Mouse (Mus musculus) CH12.LX (cell line): ENCODE results near the gene Ank. TPM values are rescaled to one million over a fixed set of nuclear protein-coding genes. Genes with fewer than 3 reads are reported as not detected.

Source experiments
- DNase-seq: peaks from one replicate; pipeline ENCODE4 v3.0.0-alpha.2; 2013; ENCODE audit errors: extremely low read depth
- H3K27ac ChIP-seq: 2 replicates; pipeline ENCODE4 v1.5.1; 2012; ENCODE audit warnings: low read depth, mild to moderate bottlenecking, control low read depth, moderate library complexity; ENCODE audit not compliant: insufficient read depth
- H3K27me3 ChIP-seq: replicated peaks from 2 replicates; pipeline ENCODE3; 2012; ENCODE audit warnings: inconsistent platforms
- H3K36me3 ChIP-seq, 2 experiments: replicated peaks in 1 of 2; 2 replicates each; pipeline versions ENCODE3 to v1.6.1; 2012; ENCODE audit warnings: inconsistent platforms in 1 of 2, low read length in 1 of 2, mild to moderate bottlenecking in 1 of 2, mixed read lengths in 1 of 2, moderate library complexity in 1 of 2; ENCODE audit not compliant: control insufficient read depth in 1 of 2, insufficient read depth in 1 of 2
- H3K4me1 ChIP-seq, 2 experiments: 2 replicates each; pipeline ENCODE4 v1.6.1; 2012; ENCODE audit warnings: inconsistent platforms in 1 of 2, moderate library complexity in 1 of 2; ENCODE audit not compliant: insufficient read depth in 2 of 2, control insufficient read depth in 1 of 2
- H3K4me2 ChIP-seq: 2 replicates; pipeline ENCODE4 v1.6.1; 2012; ENCODE audit warnings: low read depth, mild to moderate bottlenecking, control low read depth; ENCODE audit not compliant: poor library complexity, insufficient read depth, severe bottlenecking
- H3K4me3 ChIP-seq, 3 experiments: fragments of 150-350 bp in 1 of 3; sonication (generic) in 1 of 3; replicated peaks in 1 of 3; 2 replicates each; pipeline versions ENCODE3 to v1.5.1; 2011 to 2012; ENCODE audit warnings: low read depth in 2 of 3, low read length in 2 of 3, mild to moderate bottlenecking in 2 of 3, moderate library complexity in 2 of 3, control low read depth in 1 of 3, improper control_type of control experiment in 1 of 3, inconsistent platforms in 1 of 3, mixed read lengths in 1 of 3; ENCODE audit not compliant: poor library complexity in 1 of 3
- H3K79me2 ChIP-seq: replicated peaks from 2 replicates; pipeline ENCODE4 v1.6.1; 2012; ENCODE audit warnings: mild to moderate bottlenecking, moderate library complexity; ENCODE audit not compliant: control insufficient read depth, poor library complexity, insufficient read depth, severe bottlenecking; ENCODE audit errors: extremely low read depth
- H3K9ac ChIP-seq: 2 replicates; pipeline ENCODE4 v1.6.1; 2012; ENCODE audit warnings: low read depth, mild to moderate bottlenecking, control low read depth, moderate library complexity; ENCODE audit not compliant: insufficient read depth
- H3K9me3 ChIP-seq: replicated peaks from 2 replicates; pipeline ENCODE3; 2012; ENCODE audit warnings: low read length, inconsistent platforms, mixed read lengths
- BHLHE40 ChIP-seq: IDR thresholded peaks from 2 replicates; pipeline ENCODE4 v1.6.1; 2011; ENCODE audit warnings: mild to moderate bottlenecking, low read depth, low read length, improper control_type of control experiment
- CHD1 ChIP-seq: IDR thresholded peaks from 2 replicates; pipeline ENCODE4 v1.6.1; 2012; ENCODE audit warnings: low read depth, low read length, improper control_type of control experiment, inconsistent platforms
- CHD2 ChIP-seq: IDR thresholded peaks from 2 replicates; pipeline ENCODE4 v1.6.1; 2011; ENCODE audit warnings: low read length, improper control_type of control experiment
- E2F4 ChIP-seq: IDR thresholded peaks from 2 replicates; pipeline ENCODE4 v1.6.1; 2011; ENCODE audit warnings: low read depth, low read length, improper control_type of control experiment; ENCODE audit not compliant: insufficient replicate concordance
- EP300 ChIP-seq: IDR thresholded peaks from 2 replicates; pipeline ENCODE4 v1.6.1; 2011; ENCODE audit warnings: low read length, improper control_type of control experiment
- GABPA ChIP-seq: IDR thresholded peaks from 2 replicates; pipeline ENCODE4 v1.6.1; 2012; ENCODE audit warnings: low read depth, low read length, improper control_type of control experiment, inconsistent platforms; ENCODE audit not compliant: insufficient replicate concordance
- IRF4 ChIP-seq: IDR thresholded peaks from 2 replicates; pipeline ENCODE4 v1.6.1; 2014; ENCODE audit warnings: low read depth, mild to moderate bottlenecking, inconsistent platforms, low read length, improper control_type of control experiment
- JUND ChIP-seq: conservative IDR thresholded peaks from 2 replicates; pipeline ENCODE4 v1.6.1; 2011; ENCODE audit warnings: low read depth, low read length, improper control_type of control experiment
- KAT2A ChIP-seq: IDR thresholded peaks from 2 replicates; pipeline ENCODE4 v1.6.1; 2012; ENCODE audit warnings: low read length, improper control_type of control experiment, inconsistent platforms; ENCODE audit not compliant: insufficient replicate concordance
- MAX ChIP-seq: IDR thresholded peaks from 2 replicates; pipeline ENCODE4 v1.6.1; 2011; ENCODE audit warnings: low read length, improper control_type of control experiment
- MAZ ChIP-seq: IDR thresholded peaks from 2 replicates; pipeline ENCODE4 v1.6.1; 2012; ENCODE audit warnings: low read depth, mild to moderate bottlenecking, inconsistent platforms, low read length, improper control_type of control experiment, moderate library complexity
- MEF2A ChIP-seq: IDR thresholded peaks from 2 replicates; pipeline ENCODE4 v1.6.1; 2014; ENCODE audit warnings: low read depth, mild to moderate bottlenecking, inconsistent platforms, low read length, improper control_type of control experiment, borderline replicate concordance
- MXI1 ChIP-seq: IDR thresholded peaks from 2 replicates; pipeline ENCODE4 v1.6.1; 2011; ENCODE audit warnings: mild to moderate bottlenecking, low read depth, low read length, improper control_type of control experiment
- PAX5 ChIP-seq: IDR thresholded peaks from 2 replicates; pipeline ENCODE4 v1.6.1; 2012; ENCODE audit warnings: low read length, inconsistent platforms, mixed read lengths
- POLR2AphosphoS2 ChIP-seq: IDR thresholded peaks from 2 replicates; pipeline ENCODE4 v1.6.1; 2011; ENCODE audit warnings: low read depth, low read length, improper control_type of control experiment
- RAD21 ChIP-seq: IDR thresholded peaks from 2 replicates; pipeline ENCODE4 v1.6.1; 2011; ENCODE audit warnings: low read depth, mild to moderate bottlenecking, low read length, improper control_type of control experiment, moderate library complexity
- SIN3A ChIP-seq: IDR thresholded peaks from 2 replicates; pipeline ENCODE4 v1.6.1; 2012; ENCODE audit warnings: low read length, improper control_type of control experiment, inconsistent platforms
- TCF12 ChIP-seq: IDR thresholded peaks from 2 replicates; pipeline ENCODE4 v1.6.1; 2014; ENCODE audit warnings: low read depth, mild to moderate bottlenecking, inconsistent platforms, low read length, improper control_type of control experiment
- UBTF ChIP-seq: IDR thresholded peaks from 2 replicates; pipeline ENCODE4 v1.6.1; 2012; ENCODE audit warnings: low read depth, mild to moderate bottlenecking, inconsistent platforms, low read length, improper control_type of control experiment, moderate library complexity
- USF1 ChIP-seq: IDR thresholded peaks from 2 replicates; pipeline ENCODE4 v1.6.1; 2014; ENCODE audit warnings: low read depth, mild to moderate bottlenecking, inconsistent platforms, low read length, improper control_type of control experiment
- ZMIZ1 ChIP-seq: IDR thresholded peaks from 2 replicates; pipeline ENCODE4 v1.6.1; 2012; ENCODE audit warnings: low read depth, mild to moderate bottlenecking, inconsistent platforms, low read length, improper control_type of control experiment
- dilution Hi-C: fragments of 300-500 bp; cut with MboI; formaldehyde crosslinking; loops from 2 replicates; pipeline ENCODE4 v1.14.3; 2020; ENCODE audit warnings: low sequenced_read_pairs; ENCODE audit not compliant: extremely low pct_unique_long_range_greater_than_20kb, extremely low pct_ligation_motif_present
- in situ Hi-C: fragments of 300-500 bp; cut with MboI; formaldehyde crosslinking; loops from 3 replicates; pipeline ENCODE4 v1.14.3; 2019; ENCODE audit warnings: low sequenced_read_pairs, low pct_ligation_motif_present, low pct_unique_long_range_greater_than_20kb, mixed read lengths
- polyA plus RNA-seq: library from polyadenylated mRNA; unstranded; fragments of >175 nt; gene quantifications from 2 replicates; pipeline ENCODE4 v1.2.1, GENCODE M21; 2012; ENCODE audit warnings: low read depth; ENCODE audit not compliant: insufficient read length
- total RNA-seq, 2 experiments: library from RNA; depleted of rRNA; stranded (reverse); fragments of 300-350 nt in 1 of 2; fragments of >200 nt in 1 of 2; gene quantifications; 2 replicates each; pipeline ENCODE4 v1.2.3; 2012 to 2014

Ank gene
- total and polyA plus RNA-seq, 3 experiments = 4.6 to 12.4 (median 8.6) TPM

GRCm38 (mm10) chr15:27629046-27629445 lies 162.6 kb downstream of the Ank start:
- dilution Hi-C loops (no loop called here), in situ Hi-C loops (no loop called here)
- Histone ChIP-seq H3K79me2 (peaks cover 12% of the 10 kb centered on the region), H3K9ac (peak overlapping the region; percentile 83; the same call in 1 of the 2 replicates), H3K4me1 (peaks cover 37 to 62% of the 10 kb centered on the region in 2 experiments), H3K9me3 (no peaks in the 10 kb centered on the region), H3K27me3 (no peaks in the 10 kb centered on the region), H3K4me3 (peak overlapping the region in 2 of 3 experiments; percentile 87 to 96), H3K4me2 (peak overlapping the region; percentile 57), H3K27ac (no peak overlapping the region), H3K36me3 (peaks cover 10 to 37% of the 10 kb centered on the region in 2 experiments)
- TF ChIP-seq CHD1 = 0 out of 2 replicates have a peak, but pooled peaks have one; percentile 19
- TF ChIP-seq IRF4 = no peak
- no peak for DNase-seq

GRCm38 (mm10) chr15:27629800-27630600 lies 163.5 kb downstream of the Ank start:
- peaks cover 10 to 30% of the 10 kb centered on the region in 2 experiments for H3K36me3 ChIP-seq
- no peak overlapping the region for H3K27ac ChIP-seq
- in situ Hi-C loops (no loop called here), dilution Hi-C loops (no loop called here)
- peak overlapping the region; percentile 87 to 99 (median 96) for H3K4me3 ChIP-seq
- peak overlapping the region; percentile 57 for H3K4me2 ChIP-seq
- H3K9ac ChIP-seq = peak overlapping the region; percentile 83
- H3K4me1 ChIP-seq = peaks cover 29 to 53% of the 10 kb centered on the region in 2 experiments
- no peaks in the 10 kb centered on the region for H3K9me3 ChIP-seq
- H3K79me2 ChIP-seq = peaks cover 4% of the 10 kb centered on the region
- no peaks in the 10 kb centered on the region for H3K27me3 ChIP-seq
- no peak for TF ChIP-seq JUND
- no peak for TF ChIP-seq CHD2
- TF ChIP-seq SIN3A = peak; percentile 41
- TF ChIP-seq BHLHE40 = no peak
- DNase-seq = no peak

DNA sequence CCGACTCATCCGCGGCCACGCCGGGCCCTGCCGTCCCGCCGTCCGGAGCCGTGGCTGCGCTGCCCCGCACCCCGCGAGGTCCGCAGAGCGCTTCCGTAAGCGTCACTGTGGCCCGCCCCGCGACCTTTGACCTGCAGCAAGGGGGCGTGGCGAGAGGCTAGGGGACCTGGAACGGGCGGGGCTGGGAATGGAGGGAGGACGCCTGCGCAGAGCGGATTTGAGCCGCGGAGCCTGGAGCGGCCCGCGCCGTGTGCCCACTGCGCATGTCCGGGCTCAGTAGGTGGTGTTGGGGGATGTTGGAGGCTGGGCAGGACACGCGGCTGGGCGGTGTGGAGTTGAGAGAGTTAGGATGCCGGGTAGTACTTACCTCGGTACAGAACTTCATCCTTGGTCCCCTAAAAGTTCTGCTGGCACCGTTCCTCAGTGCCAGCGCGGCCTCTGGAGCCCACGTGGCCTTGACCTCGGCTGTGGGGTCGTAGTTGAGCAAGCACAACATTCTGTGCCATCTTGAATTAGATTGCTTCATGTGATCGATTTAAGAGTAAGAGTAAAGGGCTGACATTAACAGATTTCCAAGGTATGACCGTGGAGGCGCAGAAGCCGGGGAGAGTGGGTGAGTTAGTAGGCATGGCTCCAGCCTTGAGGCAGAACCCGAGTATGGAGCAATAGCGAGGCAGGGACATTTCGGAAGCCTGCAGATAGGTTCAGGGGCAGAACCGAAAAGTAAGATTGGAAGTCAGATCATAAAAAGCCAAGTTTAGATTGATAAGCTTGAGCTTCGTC lies 164.3 kb downstream of the Ank start, which contains the start of gene Otulin:
Gene Otulin, minus strand, starts transcription at position 93 of the 783 bp plus-strand sequence.
- H3K9me3 ChIP-seq = no peaks in the 10 kb centered on the region
- H3K4me3 ChIP-seq = peak within 1 kb of the TSS; percentile 87 to 99 (median 96)
- peak; percentile 98 for DNase-seq
- H3K27ac ChIP-seq = peak within 1 kb of the TSS; percentile 23; the same call in 1 of the 2 replicates
- in situ Hi-C loops (no loop called here), dilution Hi-C loops (no loop called here)
- H3K79me2 ChIP-seq = peaks cover 4% of the 10 kb centered on the region
- peaks cover 24 to 46% of the 10 kb centered on the region in 2 experiments for H3K4me1 ChIP-seq
- H3K27me3 ChIP-seq = no peaks in the 10 kb centered on the region
- peak within 1 kb of the TSS; percentile 86 for H3K4me2 ChIP-seq
- H3K9ac ChIP-seq = peak within 1 kb of the TSS; percentile 83
- H3K36me3 ChIP-seq = peaks cover 8 to 27% of the 10 kb centered on the region in 2 experiments
- TF ChIP-seq TCF12 (peak; percentile 89), CHD2 (peak; percentile 96), MEF2A (peak; percentile 61; the same call in 1 of the 2 replicates), E2F4 (no peak), PAX5 (no peak), GABPA (no peak), UBTF (no peak), MAZ (peak; percentile 95), ZMIZ1 (peak; percentile 85), EP300 (no peak), CHD1 (0 out of 2 replicates have a peak, but pooled peaks have one; percentile 44), KAT2A (peak; percentile 66; the same call in 1 of the 2 replicates), USF1 (no peak), RAD21 (no peak), MXI1 (peak; percentile 94), MAX (peak; percentile 94), POLR2AphosphoS2 (peak; percentile 92), IRF4 (peak; percentile 51; the same call in 1 of the 2 replicates)
